Mouse (Mus musculus) CH12.LX (cell line): ENCODE data around the gene Snai1. TPM values are rescaled to one million over a fixed set of nuclear protein-coding genes. Genes with fewer than 3 reads are reported as not detected.

Experiments
- DNase-seq: peaks from one replicate; pipeline ENCODE4 v3.0.0-alpha.2; 2013; ENCODE audit errors: extremely low read depth
- H3K27ac ChIP-seq: 2 replicates; pipeline ENCODE4 v1.5.1; 2012; ENCODE audit warnings: low read depth, mild to moderate bottlenecking, control low read depth, moderate library complexity; ENCODE audit not compliant: insufficient read depth
- H3K27me3 ChIP-seq: replicated peaks from 2 replicates; pipeline ENCODE3; 2012; ENCODE audit warnings: inconsistent platforms
- H3K36me3 ChIP-seq, 2 experiments: replicated peaks in 1 of 2; 2 replicates each; pipeline versions ENCODE3 to v1.6.1; 2012; ENCODE audit warnings: inconsistent platforms in 1 of 2, low read length in 1 of 2, mild to moderate bottlenecking in 1 of 2, mixed read lengths in 1 of 2, moderate library complexity in 1 of 2; ENCODE audit not compliant: control insufficient read depth in 1 of 2, insufficient read depth in 1 of 2
- H3K4me1 ChIP-seq, 2 experiments: 2 replicates each; pipeline ENCODE4 v1.6.1; 2012; ENCODE audit warnings: inconsistent platforms in 1 of 2, moderate library complexity in 1 of 2; ENCODE audit not compliant: insufficient read depth in 2 of 2, control insufficient read depth in 1 of 2
- H3K4me2 ChIP-seq: 2 replicates; pipeline ENCODE4 v1.6.1; 2012; ENCODE audit warnings: low read depth, mild to moderate bottlenecking, control low read depth; ENCODE audit not compliant: poor library complexity, insufficient read depth, severe bottlenecking
- H3K4me3 ChIP-seq, 3 experiments: fragments of 150-350 bp in 1 of 3; sonication (generic) in 1 of 3; replicated peaks in 1 of 3; 2 replicates each; pipeline versions ENCODE3 to v1.5.1; 2011 to 2012; ENCODE audit warnings: low read depth in 2 of 3, low read length in 2 of 3, mild to moderate bottlenecking in 2 of 3, moderate library complexity in 2 of 3, control low read depth in 1 of 3, improper control_type of control experiment in 1 of 3, inconsistent platforms in 1 of 3, mixed read lengths in 1 of 3; ENCODE audit not compliant: poor library complexity in 1 of 3
- H3K79me2 ChIP-seq: replicated peaks from 2 replicates; pipeline ENCODE4 v1.6.1; 2012; ENCODE audit warnings: mild to moderate bottlenecking, moderate library complexity; ENCODE audit not compliant: control insufficient read depth, poor library complexity, insufficient read depth, severe bottlenecking; ENCODE audit errors: extremely low read depth
- H3K9ac ChIP-seq: 2 replicates; pipeline ENCODE4 v1.6.1; 2012; ENCODE audit warnings: low read depth, mild to moderate bottlenecking, control low read depth, moderate library complexity; ENCODE audit not compliant: insufficient read depth
- H3K9me3 ChIP-seq: replicated peaks from 2 replicates; pipeline ENCODE3; 2012; ENCODE audit warnings: low read length, inconsistent platforms, mixed read lengths
- CHD2 ChIP-seq: IDR thresholded peaks from 2 replicates; pipeline ENCODE4 v1.6.1; 2011; ENCODE audit warnings: low read length, improper control_type of control experiment
- ELF1 ChIP-seq: IDR thresholded peaks from 2 replicates; pipeline ENCODE4 v1.6.1; 2014; ENCODE audit warnings: low read depth, mild to moderate bottlenecking, inconsistent platforms, low read length, improper control_type of control experiment
- EP300 ChIP-seq: IDR thresholded peaks from 2 replicates; pipeline ENCODE4 v1.6.1; 2011; ENCODE audit warnings: low read length, improper control_type of control experiment
- ETS1 ChIP-seq: conservative IDR thresholded peaks from 2 replicates; pipeline ENCODE4 v1.6.1; 2012; ENCODE audit warnings: low read depth, mild to moderate bottlenecking, inconsistent platforms, low read length, improper control_type of control experiment, moderate library complexity
- GABPA ChIP-seq: IDR thresholded peaks from 2 replicates; pipeline ENCODE4 v1.6.1; 2012; ENCODE audit warnings: low read depth, low read length, improper control_type of control experiment, inconsistent platforms; ENCODE audit not compliant: insufficient replicate concordance
- JUND ChIP-seq: conservative IDR thresholded peaks from 2 replicates; pipeline ENCODE4 v1.6.1; 2011; ENCODE audit warnings: low read depth, low read length, improper control_type of control experiment
- KAT2A ChIP-seq: IDR thresholded peaks from 2 replicates; pipeline ENCODE4 v1.6.1; 2012; ENCODE audit warnings: low read length, improper control_type of control experiment, inconsistent platforms; ENCODE audit not compliant: insufficient replicate concordance
- MAFK ChIP-seq: IDR thresholded peaks from 2 replicates; pipeline ENCODE4 v1.6.1; 2011; ENCODE audit warnings: low read length, improper control_type of control experiment; ENCODE audit not compliant: insufficient replicate concordance
- MXI1 ChIP-seq: IDR thresholded peaks from 2 replicates; pipeline ENCODE4 v1.6.1; 2011; ENCODE audit warnings: mild to moderate bottlenecking, low read depth, low read length, improper control_type of control experiment
- PAX5 ChIP-seq: IDR thresholded peaks from 2 replicates; pipeline ENCODE4 v1.6.1; 2012; ENCODE audit warnings: low read length, inconsistent platforms, mixed read lengths
- POLR2AphosphoS2 ChIP-seq: IDR thresholded peaks from 2 replicates; pipeline ENCODE4 v1.6.1; 2011; ENCODE audit warnings: low read depth, low read length, improper control_type of control experiment
- RCOR1 ChIP-seq: conservative IDR thresholded peaks from 2 replicates; pipeline ENCODE4 v1.6.1; 2012; ENCODE audit warnings: low read depth, mild to moderate bottlenecking, inconsistent platforms, low read length, improper control_type of control experiment
- TBP ChIP-seq: conservative IDR thresholded peaks from 2 replicates; pipeline ENCODE4 v1.6.1; 2011; ENCODE audit warnings: low read depth, low read length, improper control_type of control experiment
- TCF12 ChIP-seq: IDR thresholded peaks from 2 replicates; pipeline ENCODE4 v1.6.1; 2014; ENCODE audit warnings: low read depth, mild to moderate bottlenecking, inconsistent platforms, low read length, improper control_type of control experiment
- ZNF384 ChIP-seq: IDR thresholded peaks from 2 replicates; pipeline ENCODE4 v1.6.1; 2012; ENCODE audit warnings: low read depth, low read length, improper control_type of control experiment, inconsistent platforms
- dilution Hi-C: fragments of 300-500 bp; cut with MboI; formaldehyde crosslinking; loops from 2 replicates; pipeline ENCODE4 v1.14.3; 2020; ENCODE audit warnings: low sequenced_read_pairs; ENCODE audit not compliant: extremely low pct_unique_long_range_greater_than_20kb, extremely low pct_ligation_motif_present
- in situ Hi-C: fragments of 300-500 bp; cut with MboI; formaldehyde crosslinking; loops from 3 replicates; pipeline ENCODE4 v1.14.3; 2019; ENCODE audit warnings: low sequenced_read_pairs, low pct_ligation_motif_present, low pct_unique_long_range_greater_than_20kb, mixed read lengths
- polyA plus RNA-seq: library from polyadenylated mRNA; unstranded; fragments of >175 nt; gene quantifications from 2 replicates; pipeline ENCODE4 v1.2.1, GENCODE M21; 2012; ENCODE audit warnings: low read depth; ENCODE audit not compliant: insufficient read length
- total RNA-seq, 2 experiments: library from RNA; depleted of rRNA; stranded (reverse); fragments of 300-350 nt in 1 of 2; fragments of >200 nt in 1 of 2; gene quantifications; 2 replicates each; pipeline ENCODE4 v1.2.3; 2012 to 2014

Snai1 gene
- total and polyA plus RNA-seq, 3 experiments, result 1.6 to 12.6 (median 3.1) TPM

DNA sequence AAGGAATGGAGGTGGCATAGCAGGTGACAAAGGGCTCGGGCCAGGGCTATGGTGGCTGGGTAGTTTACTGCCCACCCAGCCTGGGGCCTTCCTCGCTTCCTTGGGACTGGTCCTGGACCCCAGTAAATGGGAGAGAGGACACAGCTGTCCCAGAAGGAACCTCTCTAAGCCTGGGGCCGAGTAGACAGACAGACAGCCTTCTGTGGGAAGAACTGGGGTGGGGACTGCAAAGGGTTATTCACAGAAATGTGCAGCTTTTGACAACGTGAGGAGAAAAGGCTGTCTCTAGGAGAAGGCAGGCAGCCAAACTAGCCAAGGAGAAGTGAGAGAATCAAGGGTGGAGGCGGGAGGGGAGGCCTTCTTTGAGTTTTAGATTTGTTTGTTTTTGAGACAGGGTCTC lies 6.5 kb downstream of the Snai1 start:
- no peak overlapping the region for H3K9ac ChIP-seq
- H3K27me3 ChIP-seq, result no peaks in the 10 kb centered on the region
- H3K36me3 ChIP-seq, result peaks cover 15 to 44% of the 10 kb centered on the region in 2 experiments
- H3K79me2 ChIP-seq, result no peaks in the 10 kb centered on the region; the same call in 1 of the 2 replicates
- TF ChIP-seq MXI1 (no peak), JUND (no peak), ETS1 (no peak), KAT2A (no peak), ELF1 (no peak), MAFK (no peak), PAX5 (no peak), ZNF384 (no peak), EP300 (no peak), GABPA (no peak), TCF12 (no peak), CHD2 (no peak), TBP (no peak), POLR2AphosphoS2 (no peak)
- TF ChIP-seq, all 38 proteins: peak for 0
- Histone ChIP-seq H3K9me3 (no peaks in the 10 kb centered on the region), H3K27ac (no peak overlapping the region), H3K4me1 (peaks cover 2 to 62% of the 10 kb centered on the region in 2 experiments; a peak in 2 of 4 replicates), H3K4me3 (no peak overlapping the region), H3K4me2 (no peak overlapping the region)
- in situ Hi-C loops, result no loop called here
- dilution Hi-C loops, result no loop called here
- no peak for DNase-seq

DNA sequence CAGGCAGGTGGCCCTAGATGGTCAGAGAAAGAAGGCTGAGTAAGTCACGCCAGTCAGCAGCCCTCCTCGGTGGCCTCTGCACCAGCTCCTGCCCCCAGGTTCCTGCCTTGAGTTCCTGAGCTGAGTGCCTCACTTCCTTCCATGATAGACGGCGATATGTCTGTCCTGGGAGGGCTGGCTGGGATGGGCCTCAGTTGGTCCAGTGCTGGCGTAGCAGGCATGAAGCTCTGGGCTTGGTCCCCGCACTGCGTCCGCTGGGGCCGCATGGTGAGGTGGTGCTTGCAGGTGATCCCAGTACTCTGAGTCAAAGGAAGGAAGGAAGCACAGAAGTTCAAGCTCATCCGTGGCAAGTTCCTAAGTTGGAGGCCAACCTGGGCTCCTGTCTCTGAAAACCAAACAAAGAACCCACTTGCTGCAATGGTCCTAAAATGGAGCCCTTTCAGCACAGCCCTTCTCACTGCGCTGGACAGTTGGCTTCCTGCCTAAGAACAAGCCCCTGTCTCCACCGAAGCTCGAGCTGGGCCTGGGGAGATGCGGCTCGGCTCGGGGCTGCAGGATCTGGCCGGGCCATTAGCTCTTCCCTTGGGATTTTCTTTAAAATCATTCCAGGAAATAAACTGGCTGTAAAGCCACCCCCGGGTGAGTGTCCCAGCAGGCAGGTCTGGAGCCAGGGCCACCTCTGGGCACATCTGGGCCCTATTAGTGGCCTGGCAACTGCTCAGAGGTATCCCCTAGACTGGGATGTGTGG lies 8.6 kb downstream of the Snai1 start:
- no peaks in the 10 kb centered on the region for H3K79me2 ChIP-seq
- H3K36me3 ChIP-seq, result peaks cover 10 to 23% of the 10 kb centered on the region in 2 experiments
- DNase-seq, result no peak
- dilution Hi-C loops (no loop called here), in situ Hi-C loops (no loop called here)
- H3K27me3 ChIP-seq, result no peaks in the 10 kb centered on the region
- no peak overlapping the region for H3K4me3 ChIP-seq
- H3K9me3 ChIP-seq, result no peaks in the 10 kb centered on the region
- H3K4me2 ChIP-seq, result no peak overlapping the region
- TF ChIP-seq RCOR1 (no peak), POLR2AphosphoS2 (no peak)
- no peak overlapping the region for H3K9ac ChIP-seq
- no peak overlapping the region for H3K27ac ChIP-seq
- H3K4me1 ChIP-seq, result peaks cover 12 to 67% of the 10 kb centered on the region in 2 experiments
